Mouse (Mus musculus) 3134 (cell line): ENCODE results near the gene Slc9a3.
A peak's percentile ranks its signal among the peaks of the same experiment; 100 is the strongest.

ENCODE experiments used
- DNase-seq: peaks from one replicate; pipeline ENCODE4 v3.0.0-alpha.2; 2011; ENCODE audit warnings: low spot score; ENCODE audit not compliant: insufficient read length; ENCODE audit errors: extremely low read depth

Gene Slc9a3

GRCm38 (mm10) chr13:74121141-74121602, at the start of gene Slc9a3:
Gene Slc9a3 (plus strand): TSS chr13:74121457.
- no peak for DNase-seq

- no peak for DNase-seq
These were observed 49.5 kb upstream of the Slc9a3 start for GRCm38 (mm10) chr13:74071714-74072113.

- DNase-seq, result no peak
These were observed 47.9 kb upstream of the Slc9a3 start for GRCm38 (mm10) chr13:74073369-74073768.

GRCm38 (mm10) chr13:74090265-74090664, 31.0 kb upstream of the Slc9a3 start:
- DNase-seq, result no peak

- no peak for DNase-seq
These were observed 25.3 kb upstream of the Slc9a3 start for GRCm38 (mm10) chr13:74095936-74096335.

- no peak for DNase-seq
These were observed 24.4 kb upstream of the Slc9a3 start for GRCm38 (mm10) chr13:74096715-74097363.

- no peak for DNase-seq
These were observed 22.3 kb upstream of the Slc9a3 start for GRCm38 (mm10) chr13:74098913-74099312.

- DNase-seq, result no peak
These were observed 19.0 kb upstream of the Slc9a3 start for GRCm38 (mm10) chr13:74102108-74102830.

- DNase-seq, result no peak
These were observed 18.2 kb upstream of the Slc9a3 start for GRCm38 (mm10) chr13:74102831-74103582.

- DNase-seq, result no peak
These were observed 16.8 kb upstream of the Slc9a3 start for GRCm38 (mm10) chr13:74104417-74104816.

GRCm38 (mm10) chr13:74107410-74107809, 13.8 kb upstream of the Slc9a3 start:
- DNase-seq, result no peak

- DNase-seq, result no peak
These were observed 8.7 kb upstream of the Slc9a3 start for GRCm38 (mm10) chr13:74112593-74112992.

- peak; percentile 14 for DNase-seq
These were observed 7.5 kb upstream of the Slc9a3 start for GRCm38 (mm10) chr13:74113626-74114191.

- DNase-seq, result no peak
These were observed 606 bp downstream of the Slc9a3 start for GRCm38 (mm10) chr13:74121795-74122330.

- DNase-seq, result no peak
These were observed 1.4 kb downstream of the Slc9a3 start for GRCm38 (mm10) chr13:74122632-74123031.

GRCm38 (mm10) chr13:74127571-74127970, 6.3 kb downstream of the Slc9a3 start:
- no peak for DNase-seq

- no peak for DNase-seq
These were observed 8.7 kb downstream of the Slc9a3 start for GRCm38 (mm10) chr13:74129909-74130308.

- no peak for DNase-seq
These were observed 17.8 kb downstream of the Slc9a3 start for GRCm38 (mm10) chr13:74138906-74139647.

GRCm38 (mm10) chr13:74140793-74141192, 19.5 kb downstream of the Slc9a3 start:
- DNase-seq, result no peak

GRCm38 (mm10) chr13:74143282-74143681, 22.0 kb downstream of the Slc9a3 start:
- DNase-seq, result no peak
